Mouse (Mus musculus) right cerebral cortex, adult 2 months (tissue): ENCODE results near the gene Inf2.
A peak's percentile ranks its signal among the peaks of the same experiment; 100 is the strongest.

Experiments
- DNase-seq, 2 experiments: peaks; one replicate each; pipeline ENCODE4 v3.0.0; 2021 to 2022; ENCODE audit warnings: low spot score in 2 of 2

The Inf2 gene

DNA sequence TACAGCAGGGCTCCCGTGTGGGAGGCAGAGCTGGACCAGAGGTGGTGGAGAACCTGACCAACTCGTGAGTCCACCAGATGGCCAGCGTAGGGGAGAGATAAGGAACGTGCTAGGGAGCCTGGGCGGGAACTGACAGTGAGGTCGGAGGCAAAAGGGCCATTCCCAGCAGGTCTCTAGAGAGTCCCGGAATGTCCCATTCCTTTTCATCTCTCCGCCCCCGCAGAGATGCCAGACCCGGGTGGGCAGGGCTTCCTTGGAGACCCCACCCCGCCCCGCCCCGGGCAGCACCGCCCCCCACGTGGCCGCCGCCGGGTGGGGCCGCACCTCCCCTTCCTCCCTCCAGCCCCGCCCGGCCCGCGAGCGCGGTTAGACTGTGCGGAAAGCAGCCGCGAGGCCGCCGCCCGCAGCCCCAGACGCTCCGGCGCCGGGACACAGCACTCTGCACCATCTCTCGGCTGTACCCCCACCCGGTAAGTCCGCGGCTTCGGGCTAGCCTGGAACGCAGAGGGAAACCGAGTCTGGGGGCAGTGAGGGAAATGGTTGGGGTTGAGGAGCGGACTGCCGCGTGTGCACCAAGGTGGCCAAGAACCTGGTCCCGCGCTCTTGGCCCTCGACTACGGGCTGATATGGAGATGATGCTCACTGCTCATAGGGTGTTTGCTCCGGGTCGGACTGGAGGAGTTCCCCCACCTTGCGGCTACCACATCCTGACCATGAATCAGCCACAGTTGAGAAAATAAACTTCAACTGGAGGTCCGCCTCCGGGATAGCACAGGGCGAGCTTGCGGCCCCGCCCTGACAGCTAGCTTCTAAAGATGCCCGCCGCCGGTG is at the start of gene Inf2:
Gene Inf2 (plus strand): TSS at position 359 of the 831 bp plus-strand sequence.
- DNase-seq: peak; percentile 79 to 81

DNA sequence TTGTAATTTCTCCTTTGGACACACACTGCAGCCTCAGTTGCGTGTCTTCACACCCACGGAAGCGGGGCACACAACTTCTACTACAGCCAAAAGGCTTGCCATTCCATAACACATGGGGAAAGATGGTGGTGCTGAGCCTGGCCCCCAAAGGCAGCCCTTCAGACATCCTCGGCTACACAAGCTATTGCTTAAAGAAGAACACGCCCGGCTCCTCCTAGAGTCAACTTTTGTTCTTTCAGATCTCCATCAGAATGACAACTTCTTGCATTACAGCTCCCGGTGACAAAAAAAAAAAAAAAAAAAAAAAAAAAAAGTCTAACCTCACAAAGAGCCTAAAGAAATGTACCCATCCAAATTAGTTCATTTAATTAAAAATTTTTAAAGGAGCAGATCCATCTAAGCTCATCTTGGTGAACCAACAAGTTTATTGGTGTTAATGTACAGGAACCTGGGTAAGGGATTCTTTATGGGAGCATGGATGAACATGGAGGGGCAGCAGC is 49.1 kb upstream of the Inf2 start:
- no peak for DNase-seq

DNA sequence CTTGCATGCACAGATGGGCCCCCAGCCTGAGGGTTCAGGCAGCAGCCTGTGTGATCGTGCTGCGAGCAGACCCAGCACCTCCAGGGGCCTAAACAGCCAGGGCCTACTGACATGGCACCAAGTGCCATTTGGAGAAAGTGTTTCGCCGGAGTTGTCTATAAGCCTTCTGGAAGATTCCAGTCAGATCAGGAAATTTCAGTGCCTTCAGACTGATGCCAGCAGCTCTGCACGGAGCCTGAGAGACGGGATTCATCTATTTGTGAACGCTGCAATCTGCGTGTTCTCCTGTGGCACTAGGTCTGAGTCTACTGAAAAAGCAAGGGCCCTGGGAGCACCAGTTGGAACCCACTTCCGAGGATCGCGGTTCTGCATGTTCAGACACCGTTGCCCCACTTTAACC is 48.3 kb upstream of the Inf2 start:
- no peak for DNase-seq

DNA sequence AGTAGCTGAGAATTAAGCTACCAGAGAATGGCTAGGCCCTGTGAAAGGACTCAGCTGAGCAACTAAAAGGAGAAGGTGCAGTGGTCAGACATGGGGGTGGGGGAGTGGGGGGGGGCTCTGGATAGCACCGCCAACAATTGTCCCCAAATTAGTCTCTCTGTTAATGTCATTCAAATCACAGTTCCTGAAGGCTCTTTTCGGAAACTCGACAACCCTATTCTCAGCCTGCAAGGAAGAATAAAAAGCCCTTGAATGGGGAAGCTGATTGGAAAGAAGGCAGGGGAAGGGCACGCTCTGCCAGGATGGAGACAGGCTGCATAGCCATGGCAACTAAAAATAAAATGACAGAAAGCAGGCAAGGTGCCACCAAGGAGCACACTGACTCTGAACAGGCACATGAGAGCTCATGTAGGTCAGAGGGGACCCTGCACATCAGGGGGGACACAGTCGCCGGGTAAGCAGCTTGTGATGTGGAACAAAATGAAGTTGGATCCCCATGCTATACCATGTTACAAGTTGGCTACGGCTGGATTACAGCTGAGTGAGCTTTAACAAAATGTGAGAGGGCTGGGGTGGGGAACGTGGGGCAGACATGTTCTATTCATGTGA is 47.0 kb upstream of the Inf2 start:
- DNase-seq: peak; percentile 25 to 34

DNA sequence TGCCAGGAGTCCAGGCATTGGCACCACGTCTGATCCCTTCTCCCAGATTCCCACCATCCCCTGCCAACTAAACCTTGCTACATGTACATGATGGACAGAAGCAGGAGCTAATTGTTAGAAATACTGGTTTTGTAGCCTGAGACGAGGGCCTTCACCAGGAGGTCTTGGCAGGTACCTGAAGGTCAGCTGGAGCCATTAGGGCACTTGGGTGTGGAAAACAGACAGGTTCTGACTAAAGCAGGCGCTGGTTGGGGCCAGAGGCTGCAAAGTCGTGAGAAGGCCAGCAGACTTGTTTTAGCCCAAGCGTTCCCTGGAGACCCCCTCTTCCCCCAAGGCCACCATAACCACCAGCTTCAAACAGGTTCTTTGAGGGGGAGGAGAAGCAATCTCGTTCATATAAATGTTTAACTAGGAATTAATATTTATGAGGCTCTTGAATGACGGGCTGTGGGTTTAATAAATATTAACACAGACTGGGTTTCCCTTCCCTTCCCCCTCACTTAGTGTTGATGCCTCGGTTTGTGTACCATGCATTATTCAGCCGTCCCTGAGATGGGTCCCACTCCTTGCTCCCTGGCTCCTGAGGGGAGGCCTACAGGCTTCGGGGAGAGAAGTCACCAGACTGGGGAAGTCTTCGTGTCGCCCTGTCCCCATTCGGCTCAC is 46.2 kb upstream of the Inf2 start:
- DNase-seq: no peak

DNA sequence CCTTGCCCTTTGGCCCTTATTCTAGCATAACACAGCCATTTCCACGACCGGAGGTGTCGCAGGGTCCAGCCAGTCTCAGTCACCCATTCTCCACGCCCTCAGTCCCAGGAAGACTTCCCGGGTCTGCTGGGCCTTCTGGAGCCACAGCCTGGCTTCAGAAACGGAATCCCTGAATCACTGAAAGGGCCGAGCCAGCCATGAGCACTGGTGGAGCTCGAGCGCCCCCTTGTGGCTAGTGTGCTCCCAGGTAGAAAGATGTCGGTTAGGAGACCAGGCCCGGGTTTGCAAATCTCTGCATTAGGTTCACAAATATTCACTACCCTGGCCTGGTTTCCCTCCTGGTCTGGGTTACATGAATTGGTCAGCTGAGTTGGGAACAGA is 45.7 kb upstream of the Inf2 start:
- peak; percentile 89 to 94 for DNase-seq

DNA sequence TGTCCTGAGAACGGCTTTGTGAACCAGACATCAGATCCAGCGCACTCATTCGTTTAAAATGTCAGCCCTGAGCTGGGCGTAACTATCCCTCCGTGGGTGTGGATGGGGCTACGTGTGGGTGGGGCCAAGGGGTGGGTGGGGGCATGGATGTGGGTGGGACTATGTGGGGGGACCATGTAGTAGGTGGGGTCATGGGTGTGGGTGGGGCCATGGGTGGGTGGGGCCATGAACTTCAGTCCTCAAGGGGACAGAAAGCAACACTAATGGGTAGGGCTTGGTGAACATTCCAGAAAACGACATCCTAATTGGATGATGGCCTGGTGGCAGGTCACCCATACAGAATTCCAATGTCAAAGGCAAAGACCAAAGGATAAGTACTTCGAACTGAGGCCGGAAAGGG is 44.6 kb upstream of the Inf2 start:
- no peak for DNase-seq

DNA sequence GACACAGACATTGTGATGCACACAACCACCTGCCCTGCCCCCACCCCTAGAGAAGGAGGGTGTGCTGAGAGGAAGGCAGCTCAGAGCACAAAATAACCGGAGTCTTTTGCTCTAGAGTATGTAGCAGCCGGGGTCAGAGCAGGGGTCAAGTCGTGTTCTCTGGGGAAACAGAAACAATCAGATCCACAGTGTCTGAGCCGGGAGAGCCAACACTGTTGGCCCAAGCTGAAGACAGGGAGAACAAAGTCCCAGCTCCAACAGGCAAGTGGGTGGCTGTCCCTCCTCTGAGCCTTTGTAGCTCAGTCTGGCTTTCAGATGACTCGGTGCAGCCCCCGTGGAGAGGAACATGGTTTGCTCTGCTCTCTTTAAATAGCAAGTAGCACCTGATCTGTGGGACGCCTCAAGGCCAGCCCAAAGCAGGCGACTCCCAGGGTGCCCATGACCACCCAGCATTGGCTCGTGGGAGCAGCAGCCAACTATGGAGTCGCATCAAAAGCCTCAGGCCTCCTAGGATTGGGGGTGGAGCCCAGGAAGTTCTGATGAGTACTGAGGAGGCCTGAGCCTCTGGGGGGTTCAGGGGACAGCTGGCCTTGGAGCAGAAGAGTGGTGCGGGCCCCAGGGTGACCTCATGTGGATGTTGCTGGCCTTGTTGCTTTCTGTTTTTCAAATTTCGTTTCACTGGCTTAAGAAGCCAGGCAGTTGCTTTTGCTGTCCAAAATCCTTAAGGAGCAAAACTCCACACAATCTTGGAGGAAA is 43.5 kb upstream of the Inf2 start:
- no peak for DNase-seq

DNA sequence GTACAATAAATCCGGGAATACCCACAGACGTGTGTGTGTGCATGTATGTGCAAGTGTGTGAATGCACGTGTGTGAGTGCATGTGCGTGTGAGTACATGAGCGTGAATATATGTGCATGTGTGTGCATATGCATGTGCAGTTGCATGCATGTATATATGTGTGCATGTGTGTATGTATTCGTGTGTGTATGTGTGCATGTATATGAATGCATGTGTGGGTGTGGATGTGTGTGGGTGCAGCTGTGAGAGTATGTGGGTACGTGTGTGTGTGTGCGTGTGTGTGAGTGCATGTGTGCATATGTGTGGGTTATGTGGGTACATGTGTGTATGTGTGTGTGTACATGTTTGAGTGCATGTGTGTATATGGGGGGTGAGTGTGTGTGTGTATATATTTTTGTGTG is 42.5 kb upstream of the Inf2 start:
- DNase-seq: no peak

DNA sequence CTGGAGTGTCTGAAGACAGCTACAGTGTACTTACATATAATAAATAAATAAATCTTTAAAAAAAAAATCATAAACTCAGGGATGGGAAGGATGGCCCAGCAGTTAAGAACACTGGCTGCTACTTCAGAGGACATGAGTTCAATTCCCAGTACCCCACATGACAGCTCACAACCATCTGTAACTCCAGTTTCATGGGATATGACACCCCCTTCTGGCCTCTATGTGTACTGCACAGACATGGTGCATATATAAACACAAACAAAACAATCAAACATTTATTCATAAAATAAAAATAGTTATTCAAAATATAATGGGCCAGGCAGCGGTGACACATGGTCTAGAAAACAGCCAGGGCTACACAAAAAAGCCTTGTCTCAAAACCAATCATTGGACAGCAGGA is 39.3 kb upstream of the Inf2 start:
- no peak for DNase-seq

DNA sequence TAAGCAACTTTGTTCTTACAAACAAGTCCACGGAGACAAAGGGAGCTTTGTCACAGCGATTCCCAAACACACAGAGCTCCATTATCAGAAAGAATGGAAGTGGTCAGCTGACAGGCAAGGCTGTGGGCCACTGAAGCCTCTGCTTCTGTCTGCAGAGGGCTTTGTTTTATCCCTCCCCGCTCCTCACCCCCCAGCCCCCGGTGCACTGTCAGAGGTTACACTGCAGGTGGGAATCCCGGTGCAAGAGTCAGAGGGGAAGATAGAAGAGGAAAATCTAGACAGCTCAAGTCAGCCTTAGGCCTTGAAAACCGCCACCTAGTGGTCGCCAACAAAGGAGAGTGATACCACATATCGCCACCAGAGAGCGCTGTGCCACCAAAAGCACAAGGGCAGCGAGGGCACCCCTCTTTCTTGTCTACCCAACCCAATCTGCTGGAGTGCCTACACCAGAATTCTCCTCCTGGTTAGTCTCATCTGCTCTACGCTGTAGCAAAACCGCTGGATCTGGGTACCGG is 36.7 kb upstream of the Inf2 start:
- peak; percentile 97 to 98 for DNase-seq

DNA sequence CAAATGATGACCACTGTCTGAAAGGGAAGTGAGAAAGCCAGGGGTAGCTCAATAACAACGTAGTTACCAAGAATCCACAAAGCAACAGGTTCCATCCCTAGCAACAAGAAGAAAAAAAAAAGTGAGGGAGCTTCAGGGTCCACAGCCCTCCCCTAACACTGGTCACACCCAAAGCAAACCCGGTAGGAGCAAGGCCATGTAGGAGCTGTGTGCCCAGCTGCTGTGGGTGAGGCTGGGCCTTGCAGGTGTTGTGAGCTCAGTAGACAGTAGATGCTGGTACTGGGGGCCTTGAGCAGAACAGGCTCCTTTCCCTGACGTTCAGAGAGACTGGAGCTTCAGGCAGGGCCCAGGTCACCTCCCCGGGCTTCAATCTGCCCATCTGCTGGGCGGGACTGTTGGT is 36.1 kb upstream of the Inf2 start:
- no peak for DNase-seq

DNA sequence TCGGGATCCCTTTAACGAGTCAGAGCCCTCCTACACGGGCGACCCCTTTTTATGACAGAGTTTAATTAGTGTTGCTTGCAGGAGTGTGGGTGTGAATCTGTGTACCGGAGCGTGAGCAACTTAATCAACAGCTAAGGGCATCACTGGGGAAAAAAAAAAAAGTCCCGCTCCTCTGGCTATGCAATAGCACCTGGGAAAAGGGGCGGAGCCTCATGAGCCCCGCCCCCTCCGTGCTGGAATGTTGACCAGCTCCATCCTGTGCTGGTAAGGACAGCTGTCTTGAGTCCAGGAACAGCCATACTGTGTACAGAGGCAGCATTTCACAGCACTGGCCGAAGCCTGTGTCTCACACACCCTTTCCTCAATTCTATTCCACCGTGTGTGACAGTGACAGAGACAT is 33.7 kb upstream of the Inf2 start:
- no peak for DNase-seq

DNA sequence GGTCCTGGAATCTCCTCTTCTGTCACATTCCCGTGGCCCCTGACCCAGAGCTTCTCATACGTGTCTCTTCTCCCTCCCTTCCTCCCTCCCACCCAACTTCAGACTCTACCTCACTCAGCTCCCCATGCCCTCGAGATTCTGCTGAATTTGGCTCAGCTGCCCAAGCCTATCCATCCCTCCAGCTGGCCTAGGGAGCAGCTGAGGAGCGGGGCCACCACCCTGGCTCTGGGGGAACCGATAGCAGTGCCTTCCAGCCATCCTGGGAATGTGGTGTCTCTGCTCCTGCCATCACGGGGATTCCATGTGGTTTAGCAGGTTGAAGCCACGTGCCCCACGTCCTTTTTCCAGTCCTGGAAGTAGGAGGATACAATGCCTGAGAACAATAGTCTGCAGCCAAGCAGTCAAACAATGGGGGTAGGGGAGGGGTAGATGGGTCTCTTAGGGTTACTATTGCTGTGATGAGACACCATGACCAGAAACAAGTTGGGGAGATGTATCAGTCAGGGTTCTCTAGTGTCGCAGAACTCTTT is 32.0 kb upstream of the Inf2 start:
- DNase-seq: no peak

DNA sequence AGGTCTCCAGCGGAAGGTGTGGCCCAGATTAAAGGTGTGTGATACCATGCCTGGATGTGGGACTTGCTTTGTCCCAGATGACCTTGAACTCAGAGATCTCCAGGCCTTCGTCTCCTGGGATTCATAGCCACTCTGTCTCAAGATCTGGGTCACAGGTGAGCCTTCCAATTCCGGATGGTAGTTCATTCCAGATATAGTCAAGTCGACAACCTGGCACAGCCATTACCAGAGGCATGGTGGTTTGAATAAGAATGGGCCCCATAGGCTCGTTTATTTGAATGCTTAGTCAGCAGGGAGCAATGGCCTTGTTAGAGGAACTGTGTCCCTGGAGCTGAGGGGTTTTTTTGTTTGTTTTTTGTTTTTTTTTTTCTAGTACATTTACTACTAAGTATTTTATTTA is 31.4 kb upstream of the Inf2 start:
- DNase-seq: no peak

DNA sequence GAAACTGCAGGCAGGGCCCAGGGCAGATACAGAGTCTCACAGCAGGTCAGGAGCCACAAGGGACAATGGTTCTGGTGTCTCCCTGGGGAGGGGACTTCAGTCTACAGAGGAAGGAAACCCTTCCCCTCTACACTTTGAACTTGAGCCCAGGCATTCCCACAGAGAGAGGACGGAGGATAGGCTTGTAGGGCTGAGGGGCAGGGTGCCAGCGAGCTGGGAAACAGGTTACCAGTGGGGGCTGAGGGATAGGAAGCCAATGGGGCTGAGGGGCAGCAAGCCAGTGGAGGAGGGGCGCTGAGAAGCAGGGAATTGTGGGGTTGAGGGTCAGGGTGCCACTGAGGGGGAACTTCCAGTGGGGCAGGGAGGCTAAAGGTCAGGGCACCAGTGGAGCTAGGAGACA is 29.4 kb upstream of the Inf2 start:
- DNase-seq: no peak

DNA sequence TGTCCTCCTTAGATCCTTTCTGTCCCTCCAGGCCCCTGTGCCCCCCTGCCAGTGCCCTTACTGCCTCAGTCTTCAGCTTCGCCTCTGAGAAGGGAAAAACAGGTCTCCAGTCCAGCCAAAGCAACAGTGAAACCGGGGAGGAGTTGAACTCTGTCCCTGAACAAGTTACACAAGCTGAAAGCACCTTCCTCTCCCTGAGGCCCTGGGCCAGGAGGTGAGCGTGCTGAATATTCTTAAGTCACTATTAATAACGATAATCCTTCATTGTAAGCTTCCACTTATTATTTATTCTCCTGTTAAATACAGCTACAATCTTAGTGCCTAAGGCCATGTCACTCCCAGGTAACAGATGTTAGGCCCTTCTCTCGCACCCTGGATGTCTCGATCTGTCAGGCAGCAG is 28.9 kb upstream of the Inf2 start:
- no peak for DNase-seq

DNA sequence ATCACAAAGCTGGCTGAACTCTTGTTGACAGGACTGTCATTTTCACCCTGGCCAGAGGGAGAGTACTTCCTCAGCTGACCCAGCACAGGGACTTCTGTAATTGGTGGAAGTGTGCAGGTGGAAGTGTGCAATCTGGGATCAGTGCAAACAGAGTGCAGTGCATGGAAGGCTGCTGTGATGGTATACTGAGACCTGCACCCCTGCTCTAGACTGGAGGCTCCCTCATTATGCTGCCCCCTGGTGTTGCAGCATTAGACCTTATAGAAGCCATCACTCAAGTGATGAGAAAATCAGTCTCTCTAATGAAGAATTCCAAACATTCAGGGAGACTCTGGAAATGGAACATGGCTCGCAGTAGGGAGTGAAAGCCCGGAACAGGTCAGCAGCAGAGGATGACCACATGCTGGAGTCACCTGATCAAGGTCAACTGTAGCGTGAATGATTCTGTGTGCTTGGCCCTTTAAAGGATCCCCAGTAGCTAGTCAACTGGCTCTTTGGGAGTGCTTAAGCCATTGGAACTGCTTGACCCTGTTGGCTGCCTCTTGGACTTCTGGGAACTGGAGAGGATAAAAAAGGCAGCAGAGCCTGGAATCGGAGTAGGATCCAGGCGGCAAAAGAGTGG is 28.3 kb upstream of the Inf2 start:
- no peak for DNase-seq

DNA sequence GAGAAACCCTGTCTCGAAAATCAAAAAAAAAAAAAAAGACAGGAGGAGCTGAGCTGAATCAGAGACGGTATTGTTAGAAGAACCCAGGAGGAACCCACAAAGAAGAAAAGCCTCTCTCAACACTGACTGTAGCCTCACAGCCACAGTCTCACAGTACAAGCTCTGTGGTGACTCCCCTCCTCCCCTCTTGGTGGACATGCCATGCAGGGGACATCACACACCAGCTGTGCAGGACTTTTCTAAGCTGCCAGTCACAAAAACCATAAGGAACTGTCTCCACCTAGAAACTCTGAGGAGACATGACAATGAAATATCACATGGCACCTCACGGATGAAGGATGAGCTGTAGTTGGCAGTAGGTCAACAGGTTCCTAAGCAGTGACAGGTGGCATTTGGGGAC is 27.4 kb upstream of the Inf2 start:
- no peak for DNase-seq

DNA sequence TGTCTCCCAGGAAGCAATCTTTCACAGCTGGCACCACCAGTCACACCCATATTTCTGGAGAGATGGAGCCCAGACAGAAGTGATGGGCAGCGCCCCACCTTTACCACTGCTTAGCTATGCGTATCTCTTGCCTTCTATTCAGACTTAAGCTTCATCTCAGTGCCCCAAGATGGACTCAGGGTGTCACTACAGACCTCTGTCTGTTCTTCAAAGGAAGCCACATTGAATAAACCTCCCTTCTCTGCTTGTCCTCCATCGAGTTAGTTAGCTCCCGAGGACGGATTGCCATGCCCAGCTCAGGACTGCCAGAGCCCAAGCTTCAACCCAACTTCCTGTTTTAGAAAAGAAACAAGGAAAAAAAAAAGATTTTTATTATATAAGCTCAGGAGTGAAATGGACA is 26.1 kb upstream of the Inf2 start:
- no peak for DNase-seq

DNA sequence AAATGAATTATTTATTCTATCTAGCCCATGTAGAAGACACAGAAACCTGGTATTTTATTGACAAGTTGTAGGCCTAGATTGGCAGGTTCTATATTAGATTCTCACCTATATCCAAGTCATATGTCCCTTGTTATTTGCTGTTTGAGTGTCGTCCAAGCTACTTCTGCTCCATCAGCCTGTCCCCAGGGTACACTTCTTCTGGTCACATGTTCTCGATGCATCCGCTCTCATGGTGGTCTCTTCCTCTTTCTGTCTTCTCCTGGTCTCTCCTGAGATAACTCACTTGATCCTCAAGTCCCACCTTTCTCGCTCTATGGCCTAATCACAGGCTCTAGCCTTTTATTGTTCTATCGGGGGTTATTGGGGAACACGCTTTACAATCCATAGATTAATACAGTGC is 25.6 kb upstream of the Inf2 start:
- DNase-seq: no peak
